Mouse (Mus musculus): ENCODE measurements around the gene Psat1. TPM values are rescaled to one million over a fixed set of nuclear protein-coding genes. Genes with fewer than 3 reads are reported as not detected.

The Psat1 gene
- polyA plus RNA-seq, 1 experiment from 2014 or later = 122 TPM

DNA sequence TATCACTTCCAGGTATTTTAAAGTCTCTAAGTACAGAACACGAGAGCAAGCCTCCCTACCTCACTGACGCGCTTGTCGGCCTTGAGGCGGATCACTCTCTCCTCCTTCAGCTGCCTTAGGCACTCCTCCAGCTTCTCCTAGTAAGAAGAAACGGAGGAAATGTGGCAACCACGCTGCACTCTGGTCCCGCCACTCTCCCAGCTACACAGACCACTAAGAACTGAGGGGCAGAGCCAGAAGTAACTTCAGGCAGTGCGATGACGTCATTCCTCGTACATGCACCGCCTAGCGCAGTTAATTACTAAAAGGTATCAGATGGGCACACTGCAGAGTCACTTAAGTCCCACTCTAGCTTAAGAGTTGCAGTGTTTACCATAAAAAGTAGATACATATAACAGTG, 15.2 kb upstream of the Psat1 start:
- H3K9ac ChIP-seq (replicated peaks) = no peak overlapping the region
- ATAC-seq = no peak
- H3K4me1 ChIP-seq (replicated peaks) = no peaks in the 10 kb centered on the region
- H3K27ac ChIP-seq = no peak overlapping the region
- peaks cover 70% of the 10 kb centered on the region for H3K36me3 ChIP-seq
- H3K4me2 ChIP-seq (replicated peaks) = no peak overlapping the region
- H3K4me3 ChIP-seq (replicated peaks) = no peak overlapping the region
- WGBS = 91% methylated on average over 13 of the region's 13 CpGs
- no peaks in the 10 kb centered on the region for H3K27me3 ChIP-seq
- no peaks in the 10 kb centered on the region for H3K9me3 ChIP-seq

DNA sequence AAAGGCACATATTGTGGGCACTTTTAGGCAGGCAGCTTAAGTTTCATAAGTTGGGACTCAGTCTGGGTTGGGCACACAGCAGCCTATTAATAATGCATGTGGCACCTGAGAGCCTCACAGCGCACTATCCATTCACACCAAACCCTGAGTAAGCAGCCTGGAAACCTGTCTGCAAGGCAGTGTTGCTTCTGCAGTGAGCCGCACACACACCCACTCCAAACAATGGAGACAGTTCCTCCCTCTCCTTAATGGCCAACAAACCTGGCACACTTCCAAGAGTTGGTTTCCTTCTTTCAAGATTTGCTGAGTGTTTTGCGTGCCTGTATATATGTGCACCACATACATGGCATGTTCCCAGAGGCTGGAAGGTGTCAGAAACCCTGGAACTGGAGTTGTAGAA, 3.1 kb upstream of the Psat1 start:
- WGBS = 71% methylated on average over 3 of the region's 3 CpGs
- peaks cover 14% of the 10 kb centered on the region for H3K36me3 ChIP-seq
- H3K9me3 ChIP-seq = no peaks in the 10 kb centered on the region
- no peak overlapping the region for H3K4me2 ChIP-seq (replicated peaks)
- no peaks in the 10 kb centered on the region for H3K4me1 ChIP-seq (replicated peaks)
- no peak overlapping the region for H3K27ac ChIP-seq
- H3K9ac ChIP-seq (replicated peaks) = no peak overlapping the region
- peak; percentile 53; the same call in 1 of the 2 replicates for ATAC-seq
- H3K27me3 ChIP-seq = no peaks in the 10 kb centered on the region
- no peak overlapping the region for H3K4me3 ChIP-seq (replicated peaks)

DNA sequence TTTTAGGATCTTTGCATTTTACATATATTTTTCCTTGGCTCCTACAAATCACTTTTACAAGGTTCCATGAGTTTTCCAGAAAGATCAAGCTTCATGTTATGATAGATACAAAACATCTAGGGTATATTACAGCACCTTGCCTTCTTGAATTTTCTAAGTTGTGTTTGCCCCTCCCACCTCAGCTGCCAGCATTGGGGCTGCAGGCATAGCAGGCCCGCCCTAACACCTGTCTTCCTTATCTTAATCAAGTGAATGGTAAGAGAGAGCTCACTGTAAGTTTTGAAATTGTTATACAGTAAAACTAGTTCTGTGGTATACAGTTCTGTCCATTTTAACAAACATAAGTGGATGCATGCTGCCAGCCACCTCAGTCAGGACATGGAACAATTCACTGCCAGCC, 1.7 kb upstream of the Psat1 start:
- Histone ChIP-seq H3K4me3 (replicated peaks) (no peak overlapping the region), H3K36me3 (peaks cover 5% of the 10 kb centered on the region; the same call in 1 of the 2 replicates), H3K4me1 (replicated peaks) (no peaks in the 10 kb centered on the region), H3K4me2 (replicated peaks) (no peak overlapping the region), H3K9ac (replicated peaks) (no peak overlapping the region), H3K27me3 (no peaks in the 10 kb centered on the region), H3K9me3 (no peaks in the 10 kb centered on the region; the same call in 1 of the 2 replicates), H3K27ac (no peak overlapping the region)
- 97% methylated on average over 1 of the region's 1 CpGs for WGBS
- no peak for ATAC-seq

DNA sequence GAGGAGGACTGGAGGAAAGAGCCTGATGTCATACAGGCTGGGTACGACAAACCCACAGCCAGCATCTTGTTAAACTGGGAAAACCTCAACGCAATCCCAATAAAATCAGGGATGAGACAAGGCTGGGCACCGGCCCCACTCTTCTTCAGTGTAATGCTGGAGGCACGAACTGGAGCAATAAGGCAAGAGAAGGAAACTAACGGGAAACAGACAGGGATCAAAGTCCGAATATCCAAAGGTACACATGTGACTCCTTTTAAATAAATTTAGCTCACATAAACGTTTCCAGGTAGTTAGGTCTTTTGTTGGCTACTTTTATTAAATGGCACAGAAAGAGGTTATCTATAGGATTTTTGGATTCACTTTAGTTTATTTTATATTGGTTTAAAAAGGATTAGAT, 1.3 kb upstream of the Psat1 start:
- no peak overlapping the region for H3K4me2 ChIP-seq (replicated peaks)
- no peak for ATAC-seq
- H3K9me3 ChIP-seq = no peaks in the 10 kb centered on the region; the same call in 1 of the 2 replicates
- no peak overlapping the region for H3K4me3 ChIP-seq (replicated peaks)
- no peaks in the 10 kb centered on the region for H3K4me1 ChIP-seq (replicated peaks)
- H3K9ac ChIP-seq (replicated peaks) = no peak overlapping the region
- WGBS = 89% methylated on average over 7 of the region's 7 CpGs
- H3K27ac ChIP-seq = no peak overlapping the region
- H3K36me3 ChIP-seq = peaks cover 3% of the 10 kb centered on the region; the same call in 1 of the 2 replicates
- H3K27me3 ChIP-seq = no peaks in the 10 kb centered on the region

DNA sequence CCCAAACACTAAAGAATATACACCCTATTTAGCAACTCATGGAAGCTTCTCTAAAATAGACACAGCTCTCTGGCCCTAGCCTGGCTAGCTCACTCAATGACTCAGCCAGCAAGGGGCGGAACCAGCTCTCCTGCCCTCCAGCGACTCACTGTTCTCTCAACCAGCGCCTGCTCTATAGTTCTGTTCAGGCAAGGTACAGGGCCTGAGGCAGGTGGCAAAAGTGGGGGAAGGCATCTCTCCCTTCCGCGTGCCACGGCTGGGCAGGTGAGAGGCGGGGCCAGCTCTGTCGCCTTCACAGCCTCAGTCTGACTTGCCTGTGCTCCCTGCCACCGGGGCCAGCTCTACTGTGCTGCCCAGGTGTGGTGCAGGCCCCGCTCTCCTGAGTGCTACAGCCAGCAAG, 474 bp downstream of the Psat1 start:
- no peak overlapping the region for H3K27ac ChIP-seq
- H3K4me1 ChIP-seq (replicated peaks) = no peaks in the 10 kb centered on the region
- no peaks in the 10 kb centered on the region for H3K27me3 ChIP-seq
- no peak overlapping the region for H3K4me3 ChIP-seq (replicated peaks)
- H3K9me3 ChIP-seq = no peaks in the 10 kb centered on the region; the same call in 1 of the 2 replicates
- WGBS = 79% methylated on average over 10 of the region's 10 CpGs
- no peaks in the 10 kb centered on the region for H3K36me3 ChIP-seq
- no peak overlapping the region for H3K9ac ChIP-seq (replicated peaks)
- no peak overlapping the region for H3K4me2 ChIP-seq (replicated peaks)
- ATAC-seq = no peak

DNA sequence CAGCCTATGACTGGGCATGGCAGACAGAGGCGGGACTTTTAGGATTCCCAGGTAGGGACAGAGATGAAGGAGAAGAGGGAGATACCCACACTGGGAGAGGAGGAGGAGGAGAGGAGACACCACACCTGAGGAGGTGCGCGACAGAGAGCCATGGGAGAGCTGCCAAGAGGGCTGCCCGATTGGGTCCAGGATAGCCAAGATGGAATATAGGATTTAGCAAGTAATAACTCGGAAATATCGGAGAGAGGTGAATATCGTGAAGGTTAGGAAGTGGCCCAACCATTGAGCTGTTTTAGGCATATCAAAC, 4.1 kb downstream of the Psat1 start:
- 68% methylated on average over 7 of the region's 7 CpGs for WGBS
- ATAC-seq = no peak

DNA sequence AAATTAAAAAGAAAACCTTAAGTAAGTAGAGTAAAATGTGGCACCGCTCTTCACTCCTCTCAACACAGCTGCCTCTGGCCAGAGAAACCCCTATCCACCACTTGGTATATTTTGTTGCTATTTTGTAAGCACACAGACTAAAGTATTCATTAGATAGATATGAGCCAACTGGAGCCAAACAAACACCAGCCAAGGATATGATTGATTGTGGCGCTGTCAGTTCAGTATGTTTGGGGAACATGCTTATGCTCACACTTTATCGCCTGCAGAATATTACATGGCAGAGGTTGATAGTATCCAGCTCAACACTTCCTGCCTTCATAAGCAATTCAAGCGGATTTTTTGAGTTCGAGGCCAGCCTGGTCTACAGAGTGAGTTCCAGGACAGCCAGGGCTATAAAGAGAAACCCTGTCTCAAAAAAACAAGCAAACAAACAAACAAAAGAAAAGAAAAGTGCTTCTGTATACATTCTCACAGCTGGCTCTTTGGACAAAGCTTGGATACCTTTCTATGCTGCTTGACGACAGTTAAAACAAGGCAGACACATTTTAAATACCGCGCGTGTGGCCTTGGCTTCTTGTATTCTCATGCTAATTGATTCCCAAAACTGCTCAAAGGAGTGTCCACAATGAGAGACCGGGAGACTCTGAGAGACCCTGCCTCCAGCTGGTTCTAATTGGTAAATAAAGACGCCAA, 4.6 kb downstream of the Psat1 start:
- Histone ChIP-seq H3K27me3 (no peaks in the 10 kb centered on the region), H3K9me3 (no peaks in the 10 kb centered on the region; the same call in 1 of the 2 replicates), H3K4me2 (replicated peaks) (no peak overlapping the region), H3K36me3 (no peaks in the 10 kb centered on the region), H3K4me1 (replicated peaks) (no peaks in the 10 kb centered on the region), H3K4me3 (replicated peaks) (no peak overlapping the region), H3K27ac (no peak overlapping the region), H3K9ac (replicated peaks) (no peak overlapping the region)
- 44% methylated on average over 11 of the region's 11 CpGs for WGBS
- no peak for ATAC-seq

More for the DNA sequence above, 4.1 kb downstream of the Psat1 start:
- no peak overlapping the region for H3K4me2 ChIP-seq (replicated peaks)
- H3K36me3 ChIP-seq = no peaks in the 10 kb centered on the region
- H3K4me1 ChIP-seq (replicated peaks) = no peaks in the 10 kb centered on the region
- no peaks in the 10 kb centered on the region for H3K27me3 ChIP-seq
- H3K9me3 ChIP-seq = no peaks in the 10 kb centered on the region; the same call in 1 of the 2 replicates
- no peak overlapping the region for H3K4me3 ChIP-seq (replicated peaks)
- H3K9ac ChIP-seq (replicated peaks) = no peak overlapping the region
- H3K27ac ChIP-seq = no peak overlapping the region

DNA sequence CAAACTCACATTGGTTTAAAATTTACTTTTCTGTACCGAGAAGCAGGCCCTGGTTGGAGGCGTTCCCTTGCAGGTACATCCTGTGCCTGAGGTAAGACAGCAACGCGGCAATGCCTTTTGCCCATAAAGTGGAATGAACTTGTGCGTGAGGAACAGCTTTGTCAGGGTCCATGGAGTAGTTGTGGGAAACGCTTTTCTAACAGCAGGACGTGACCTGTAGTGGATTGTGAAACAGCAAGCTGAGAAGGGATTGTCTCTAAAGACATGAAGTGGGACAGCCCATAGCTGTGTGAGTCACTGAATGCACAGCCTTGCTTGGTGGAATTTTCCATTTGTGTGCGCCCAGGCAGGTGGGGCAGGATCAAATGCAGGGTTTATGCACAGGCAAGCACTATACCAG, 5.7 kb downstream of the Psat1 start:
- ATAC-seq = no peak
- H3K36me3 ChIP-seq = no peaks in the 10 kb centered on the region
- no peak overlapping the region for H3K27ac ChIP-seq
- no peak overlapping the region for H3K4me3 ChIP-seq (replicated peaks)
- H3K4me2 ChIP-seq (replicated peaks) = no peak overlapping the region
- H3K27me3 ChIP-seq = no peaks in the 10 kb centered on the region
- no peaks in the 10 kb centered on the region; the same call in 1 of the 2 replicates for H3K9me3 ChIP-seq
- no peaks in the 10 kb centered on the region for H3K4me1 ChIP-seq (replicated peaks)
- H3K9ac ChIP-seq (replicated peaks) = no peak overlapping the region
- WGBS = 82% methylated on average over 8 of the region's 8 CpGs

DNA sequence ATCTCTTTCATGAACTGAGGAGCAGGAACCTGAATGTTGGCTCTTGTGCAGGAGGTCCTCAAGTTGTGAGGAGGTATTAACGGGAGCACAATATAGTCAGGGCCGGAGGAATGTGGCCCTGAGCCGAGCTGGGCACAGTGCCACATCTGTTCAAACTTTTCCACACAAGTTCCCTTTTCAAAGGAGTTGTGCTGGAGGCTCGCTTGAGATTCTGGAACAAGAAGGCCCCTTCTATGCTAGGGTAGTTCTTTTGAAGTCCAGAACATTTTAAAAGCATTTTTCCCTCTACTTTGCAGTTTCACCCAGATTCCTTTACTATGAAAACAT, 21.5 kb downstream of the Psat1 start:
- peak overlapping the region; percentile 36; the same call in 1 of the 2 replicates for H3K9ac ChIP-seq (replicated peaks)

DNA sequence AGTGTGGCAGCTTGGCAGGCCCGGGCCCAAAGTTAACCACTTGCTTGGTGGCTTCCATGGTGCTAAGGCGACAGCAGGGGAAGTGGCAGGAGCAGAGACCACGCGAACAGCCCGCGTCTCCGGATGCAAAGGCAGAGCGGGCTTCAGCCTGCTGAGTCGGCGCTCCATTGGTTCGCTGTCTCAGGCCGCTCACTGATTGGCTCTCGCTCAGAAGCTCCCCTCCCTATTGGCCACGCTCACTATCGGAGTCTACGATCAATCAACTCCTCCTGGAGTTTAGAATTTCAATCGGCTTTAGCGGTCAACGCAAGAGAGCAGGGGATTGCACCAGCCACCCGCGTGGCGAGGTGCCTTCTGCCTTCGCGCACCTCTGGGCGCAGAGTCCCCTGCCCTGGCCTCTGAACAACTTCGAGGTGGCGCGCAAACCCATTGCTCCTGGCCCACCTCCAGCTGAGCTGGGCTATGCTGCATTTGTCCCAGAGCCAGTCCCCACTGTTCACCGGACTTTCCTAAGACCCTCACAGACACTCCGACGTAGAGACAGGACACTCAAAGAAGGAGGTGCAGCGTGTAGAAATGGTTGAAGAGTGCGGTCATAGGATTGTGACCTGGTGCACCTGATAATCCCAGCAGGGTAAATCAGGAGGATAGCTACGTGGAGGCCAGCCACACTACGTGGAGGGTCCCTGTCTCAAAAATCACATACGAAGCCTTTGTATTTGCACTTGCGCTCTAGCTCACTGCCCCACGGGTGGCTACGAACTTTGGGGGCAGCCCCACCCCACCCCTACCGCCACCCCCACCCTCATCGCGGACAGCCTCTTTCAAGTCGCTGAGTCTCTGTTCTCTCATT, 22.0 kb downstream of the Psat1 start:
- ATAC-seq = peak; percentile 98
- WGBS = under 1% methylated on average over 43 of the region's 43 CpGs
- H3K27ac ChIP-seq = peak overlapping the region; percentile 83
- peak overlapping the region; percentile 70 for H3K9ac ChIP-seq (replicated peaks)
- peak overlapping the region; percentile 95 for H3K4me2 ChIP-seq (replicated peaks)
- H3K27me3 ChIP-seq = peaks cover 7% of the 10 kb centered on the region; the same call in 1 of the 2 replicates
- H3K4me1 ChIP-seq (replicated peaks) = peaks cover 29% of the 10 kb centered on the region
- no peaks in the 10 kb centered on the region for H3K36me3 ChIP-seq
- no peaks in the 10 kb centered on the region for H3K9me3 ChIP-seq
- H3K4me3 ChIP-seq (replicated peaks) = peak overlapping the region; percentile 74

More for the DNA sequence above, 21.5 kb downstream of the Psat1 start:
- Histone ChIP-seq H3K9me3 (no peaks in the 10 kb centered on the region), H3K36me3 (no peaks in the 10 kb centered on the region), H3K4me3 (replicated peaks) (peak overlapping the region; percentile 74), H3K4me1 (replicated peaks) (peaks cover 29% of the 10 kb centered on the region), H3K4me2 (replicated peaks) (peak overlapping the region; percentile 95), H3K27me3 (peaks cover 7% of the 10 kb centered on the region; the same call in 1 of the 2 replicates), H3K27ac (peak overlapping the region; percentile 83)
- WGBS = 5% methylated on average over 4 of the region's 4 CpGs
- ATAC-seq = peak; percentile 60

DNA sequence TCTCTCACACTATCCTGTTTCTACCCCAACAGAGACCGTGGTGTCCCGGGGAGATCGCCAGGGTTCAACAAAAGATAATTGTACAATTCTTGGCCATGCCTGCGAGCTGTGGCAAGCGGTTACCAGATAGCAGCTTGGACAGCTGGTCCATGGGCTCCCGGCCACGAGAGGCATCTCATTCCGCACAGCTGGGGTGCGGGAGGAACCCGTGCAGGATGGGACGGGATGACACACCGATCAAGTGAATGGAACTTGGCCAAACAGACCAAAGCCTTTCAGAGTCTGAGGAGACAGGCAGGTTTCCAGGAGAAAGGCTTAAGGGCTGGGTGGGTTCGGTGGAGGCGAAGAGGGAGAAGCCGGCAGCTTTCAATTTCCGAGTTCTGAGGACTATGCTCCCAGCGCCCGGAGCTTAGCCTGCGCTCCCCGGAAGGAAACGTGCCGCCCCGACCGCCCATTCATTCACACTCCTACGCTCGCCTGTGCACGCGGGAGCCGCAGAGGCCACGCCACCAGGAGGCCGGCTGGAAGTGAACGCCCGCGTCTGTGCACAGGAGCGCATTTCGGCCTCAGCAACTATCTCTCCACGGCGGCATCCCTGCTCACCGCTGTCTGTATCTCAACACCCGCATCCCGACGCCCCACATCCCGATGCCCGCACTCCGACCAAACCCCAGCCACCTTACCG, 22.8 kb downstream of the Psat1 start:
- peaks cover 7% of the 10 kb centered on the region; the same call in 1 of the 2 replicates for H3K27me3 ChIP-seq
- no peaks in the 10 kb centered on the region for H3K9me3 ChIP-seq
- H3K4me1 ChIP-seq (replicated peaks) = peaks cover 29% of the 10 kb centered on the region
- peaks cover 4% of the 10 kb centered on the region; the same call in 1 of the 2 replicates for H3K36me3 ChIP-seq
- WGBS = under 1% methylated on average over 46 of the region's 46 CpGs
- H3K4me3 ChIP-seq (replicated peaks) = peak overlapping the region; percentile 74
- peak overlapping the region; percentile 83 for H3K27ac ChIP-seq
- peak overlapping the region; percentile 70 for H3K9ac ChIP-seq (replicated peaks)
- ATAC-seq = peak; percentile 73
- H3K4me2 ChIP-seq (replicated peaks) = peak overlapping the region; percentile 95

DNA sequence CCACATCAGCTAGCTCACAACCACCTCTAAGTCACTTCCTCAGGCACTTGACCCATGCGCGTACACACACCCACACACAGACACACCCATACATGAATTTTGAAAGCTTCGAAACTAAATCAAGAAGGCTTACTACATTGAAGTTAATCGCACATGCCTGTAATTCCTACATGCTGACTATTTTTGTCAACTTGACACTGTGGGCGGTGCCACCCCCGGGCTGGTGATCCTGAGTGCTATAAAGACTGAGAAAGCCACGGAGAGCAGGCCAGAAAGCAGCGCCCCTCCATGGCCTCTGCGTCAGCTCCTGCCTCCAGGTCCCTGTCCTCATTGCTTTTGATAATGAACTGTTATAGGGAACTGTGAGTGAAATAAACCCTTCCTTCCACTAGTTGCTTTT, 23.7 kb downstream of the Psat1 start:
- no peak overlapping the region for H3K27ac ChIP-seq
- peak overlapping the region; percentile 70 for H3K9ac ChIP-seq (replicated peaks)
- H3K27me3 ChIP-seq = peaks cover 7% of the 10 kb centered on the region; the same call in 1 of the 2 replicates
- H3K36me3 ChIP-seq = peaks cover 11% of the 10 kb centered on the region
- no peak for ATAC-seq
- H3K4me3 ChIP-seq (replicated peaks) = peak overlapping the region; percentile 74
- H3K4me2 ChIP-seq (replicated peaks) = peak overlapping the region; percentile 95
- H3K9me3 ChIP-seq = no peaks in the 10 kb centered on the region
- peaks cover 29% of the 10 kb centered on the region for H3K4me1 ChIP-seq (replicated peaks)
- 39% methylated on average over 9 of the region's 9 CpGs for WGBS
